Mouse (Mus musculus) ZHBTc4 (cell line): Measurements from ENCODE around the gene Ankrd11.
"Not testable (repeated sequence)": the region's sequence is repeated elsewhere in the genome, so short reads cannot be mapped to it uniquely, and the experiment has no call there.

Source experiments
- DNase-seq: peaks from one replicate; pipeline ENCODE4 v3.0.0-alpha.2; 2011; ENCODE audit warnings: low read depth, low spot score

The Ankrd11 gene

GRCm38 (mm10) chr8:123040110-123040650, 1.9 kb downstream of the Ankrd11 start:
- DNase-seq, result peak; percentile 82

GRCm38 (mm10) chr8:123039376-123040109, 2.5 kb downstream of the Ankrd11 start:
- DNase-seq, result no peak

- no peak for DNase-seq
Observed at GRCm38 (mm10) chr8:123038351-123038750, 3.7 kb downstream of the Ankrd11 start.

GRCm38 (mm10) chr8:123037487-123037886, 4.6 kb downstream of the Ankrd11 start:
- DNase-seq, result peak; percentile 73

GRCm38 (mm10) chr8:123036956-123037355, 5.1 kb downstream of the Ankrd11 start:
- DNase-seq, result peak; percentile 87

GRCm38 (mm10) chr8:123034171-123034570, 7.9 kb downstream of the Ankrd11 start:
- no peak for DNase-seq

GRCm38 (mm10) chr8:123033431-123033830, 8.6 kb downstream of the Ankrd11 start:
- no peak for DNase-seq

- DNase-seq, result no peak
Observed at GRCm38 (mm10) chr8:123032730-123033129, 9.3 kb downstream of the Ankrd11 start.

- DNase-seq, result no peak
Observed at GRCm38 (mm10) chr8:123031321-123031978, 10.6 kb downstream of the Ankrd11 start.

- not testable (repeated sequence) for DNase-seq
Observed at GRCm38 (mm10) chr8:123030091-123030490, 12.0 kb downstream of the Ankrd11 start.

GRCm38 (mm10) chr8:123027786-123028185, 14.3 kb downstream of the Ankrd11 start:
- DNase-seq, result no peak

GRCm38 (mm10) chr8:123025951-123026351, 16.1 kb downstream of the Ankrd11 start:
- no peak for DNase-seq

- no peak for DNase-seq
Observed at GRCm38 (mm10) chr8:123024226-123024625, 17.9 kb downstream of the Ankrd11 start.

GRCm38 (mm10) chr8:123022727-123023126, 19.4 kb downstream of the Ankrd11 start:
- DNase-seq, result no peak

- peak; percentile 75 for DNase-seq
Observed at GRCm38 (mm10) chr8:123021259-123021658, 20.8 kb downstream of the Ankrd11 start.

- no peak for DNase-seq
Observed at GRCm38 (mm10) chr8:123020859-123021258, 21.2 kb downstream of the Ankrd11 start.

GRCm38 (mm10) chr8:123020084-123020483, 22.0 kb downstream of the Ankrd11 start:
- no peak for DNase-seq

GRCm38 (mm10) chr8:123018484-123019164, 23.5 kb downstream of the Ankrd11 start:
- DNase-seq, result no peak

GRCm38 (mm10) chr8:123017143-123017542, 24.9 kb downstream of the Ankrd11 start:
- DNase-seq, result no peak

GRCm38 (mm10) chr8:123015074-123015473, 27.0 kb downstream of the Ankrd11 start:
- DNase-seq, result no peak

GRCm38 (mm10) chr8:123014429-123014828, 27.6 kb downstream of the Ankrd11 start:
- DNase-seq, result no peak

- no peak for DNase-seq
Observed at GRCm38 (mm10) chr8:123011321-123011720, 30.8 kb downstream of the Ankrd11 start.
